Mouse (Mus musculus): Measurements from ENCODE around the gene Tbkbp1.

DNA sequence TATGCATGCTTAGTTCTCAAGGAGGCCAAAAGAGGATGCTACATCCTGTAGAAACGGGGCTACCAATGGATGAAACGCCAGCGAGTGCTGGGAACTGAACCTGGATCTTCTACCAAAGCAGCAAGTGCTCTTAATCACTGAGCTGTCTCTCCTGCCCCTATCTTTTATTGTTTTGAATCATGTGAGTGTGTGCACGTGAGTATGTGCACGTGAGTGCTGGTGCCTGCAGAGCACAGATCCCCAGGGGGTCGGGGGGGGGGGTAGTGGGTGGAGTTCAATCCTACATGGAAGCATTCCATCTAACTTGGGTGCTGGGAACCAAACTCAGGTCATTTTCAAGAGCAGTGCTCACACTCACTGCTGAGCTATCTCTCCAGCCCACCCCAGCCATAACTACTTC, 64.9 kb downstream of the Tbkbp1 start:
- TF ChIP-seq CTCF (IDR thresholded peaks at IDR 0.05; ENCODE audit: low read depth, low read length) = no peak
- no peak for TF ChIP-seq GATA1 (IDR thresholded peaks at IDR 0.05; ENCODE audit: borderline replicate concordance, low read length)
- TF ChIP-seq TAL1 (conservative IDR thresholded peaks at IDR 0.05; ENCODE audit: low read depth, low read length) = no peak

All from G1E (cell line).